Mouse (Mus musculus): Measurements from ENCODE around the gene Man1a.

- TF ChIP-seq MAFK (IDR thresholded peaks at IDR 0.05; ENCODE audit: insufficient read depth, low read depth, low read length) = no peak
- no peak for TF ChIP-seq CHD2 (IDR thresholded peaks at IDR 0.05; ENCODE audit: low read depth, low read length)
- no peak for TF ChIP-seq HCFC1 (IDR thresholded peaks at IDR 0.05; ENCODE audit: borderline replicate concordance, insufficient read depth, low read length)
- TF ChIP-seq ZC3H11A (IDR thresholded peaks at IDR 0.05; ENCODE audit: borderline replicate concordance, low read depth, low read length) = no peak
- no peak for TF ChIP-seq ZNF384 (IDR thresholded peaks at IDR 0.05; ENCODE audit: low read depth, low read length)
Observed at GRCm38 (mm10) chr10:54060587-54060986, 15.8 kb downstream of the Man1a start.

Data from ES-E14 (cell line).